Mouse (Mus musculus) fibroblast of lung, adult 2 months (primary cell): ENCODE measurements around the gene Dok1.

ENCODE experiments used
- DNase-seq: peaks from one replicate; pipeline ENCODE4 v3.0.0-alpha.2; 2011; ENCODE audit warnings: low read depth

Gene Dok1

DNA sequence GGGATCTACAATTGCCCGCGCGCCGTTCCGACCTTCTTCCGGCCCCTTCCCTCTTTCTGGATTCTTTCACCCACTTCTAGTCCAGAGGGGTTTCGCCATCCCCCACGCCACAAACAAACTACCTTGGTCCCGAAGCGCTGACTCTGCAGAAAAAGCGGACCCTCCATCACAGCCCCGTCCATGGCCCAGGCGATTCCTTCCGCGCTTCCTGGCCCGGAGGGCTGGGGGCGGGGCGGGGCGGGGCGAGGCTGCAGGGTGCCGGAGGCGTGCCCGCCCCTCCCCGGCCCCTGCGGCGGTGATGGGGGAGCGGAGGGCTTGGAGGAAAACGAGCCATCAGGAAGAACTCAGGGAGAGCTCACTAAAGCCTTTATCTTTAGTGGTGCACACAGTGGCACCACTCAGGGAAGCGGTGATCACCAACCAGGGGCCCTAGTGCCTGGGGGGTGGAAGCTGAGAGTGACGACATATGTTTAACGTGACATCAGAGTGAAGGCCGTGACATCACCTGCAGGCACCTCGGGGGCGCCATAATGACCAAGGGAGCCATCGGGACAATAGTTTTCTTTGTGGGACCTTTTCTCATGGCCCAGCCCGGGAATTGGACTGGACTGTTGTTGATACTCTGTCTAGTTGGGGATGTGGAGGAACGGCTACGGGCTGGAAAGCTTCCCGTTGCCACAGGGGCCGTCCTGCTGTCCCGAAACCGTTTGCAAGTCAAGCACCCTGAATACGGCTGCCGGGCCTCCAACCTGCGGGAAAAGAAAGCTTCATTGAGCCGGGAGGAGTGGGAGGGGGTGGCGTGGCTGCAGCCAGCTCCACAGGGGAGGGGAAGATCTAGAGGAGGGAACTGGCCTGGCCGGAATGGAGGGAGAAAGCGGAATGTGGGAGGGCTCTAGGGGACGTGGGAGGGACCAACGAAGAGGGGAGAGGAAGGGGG is at the start of gene Dok1, which contains the start of gene Loxl3:
Dok1 (minus strand) TSS at position 223 of the 937 bp plus-strand sequence.
Loxl3 (plus strand) TSS at position 925 of the 937 bp plus-strand sequence.
- no peak for DNase-seq

DNA sequence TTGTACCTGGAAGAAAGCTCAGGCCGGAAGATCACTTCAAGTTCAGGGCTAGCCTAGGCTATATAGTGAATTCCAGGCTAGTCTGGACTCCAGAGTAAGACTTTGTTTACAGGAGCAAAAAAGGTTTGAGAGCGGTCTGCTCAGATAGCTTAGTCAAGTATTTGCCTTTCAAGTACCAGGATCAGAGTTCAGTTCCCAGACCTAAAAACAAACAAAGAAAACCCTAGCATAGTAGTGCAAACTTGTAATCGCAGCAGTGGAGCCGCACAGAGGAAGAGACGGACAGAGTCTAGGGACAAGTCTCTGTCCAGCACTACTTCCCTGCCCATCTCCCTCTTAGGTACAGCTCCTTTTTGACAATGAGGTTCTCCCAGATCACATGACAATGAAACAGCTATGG is 46.9 kb upstream of the Dok1 start:
- no peak for DNase-seq

- DNase-seq: peak; percentile 89
Measured at GRCm38 (mm10) chr6:83078324-83078858, 45.1 kb upstream of the Dok1 start.

- DNase-seq: peak; percentile 15
Measured at GRCm38 (mm10) chr6:83077630-83078323, 44.5 kb upstream of the Dok1 start, which contains the start of gene Pcgf1. Gene Pcgf1 (plus strand): TSS chr6:83077869.

DNA sequence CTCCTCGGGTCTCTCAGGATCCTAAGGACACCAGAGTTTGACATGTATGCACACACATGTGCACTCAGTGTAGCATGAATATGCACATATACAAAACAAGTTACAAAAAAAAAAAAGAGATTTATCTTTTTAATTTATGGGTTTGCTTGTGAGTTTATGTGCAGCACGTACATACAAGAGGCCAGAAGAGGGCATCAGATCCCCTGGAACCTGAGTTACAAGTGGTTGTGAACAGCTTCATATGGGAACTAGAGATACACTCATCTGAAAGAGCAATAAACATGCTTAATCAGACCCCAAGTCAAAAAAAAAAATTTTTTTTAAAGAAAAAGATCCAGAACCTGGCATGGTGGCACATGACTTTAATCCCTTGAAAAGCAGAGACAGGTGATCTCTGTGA is 41.7 kb upstream of the Dok1 start:
- DNase-seq: no peak

GRCm38 (mm10) chr6:83071220-83071619 is 37.9 kb upstream of the Dok1 start:
- no peak for DNase-seq

DNA sequence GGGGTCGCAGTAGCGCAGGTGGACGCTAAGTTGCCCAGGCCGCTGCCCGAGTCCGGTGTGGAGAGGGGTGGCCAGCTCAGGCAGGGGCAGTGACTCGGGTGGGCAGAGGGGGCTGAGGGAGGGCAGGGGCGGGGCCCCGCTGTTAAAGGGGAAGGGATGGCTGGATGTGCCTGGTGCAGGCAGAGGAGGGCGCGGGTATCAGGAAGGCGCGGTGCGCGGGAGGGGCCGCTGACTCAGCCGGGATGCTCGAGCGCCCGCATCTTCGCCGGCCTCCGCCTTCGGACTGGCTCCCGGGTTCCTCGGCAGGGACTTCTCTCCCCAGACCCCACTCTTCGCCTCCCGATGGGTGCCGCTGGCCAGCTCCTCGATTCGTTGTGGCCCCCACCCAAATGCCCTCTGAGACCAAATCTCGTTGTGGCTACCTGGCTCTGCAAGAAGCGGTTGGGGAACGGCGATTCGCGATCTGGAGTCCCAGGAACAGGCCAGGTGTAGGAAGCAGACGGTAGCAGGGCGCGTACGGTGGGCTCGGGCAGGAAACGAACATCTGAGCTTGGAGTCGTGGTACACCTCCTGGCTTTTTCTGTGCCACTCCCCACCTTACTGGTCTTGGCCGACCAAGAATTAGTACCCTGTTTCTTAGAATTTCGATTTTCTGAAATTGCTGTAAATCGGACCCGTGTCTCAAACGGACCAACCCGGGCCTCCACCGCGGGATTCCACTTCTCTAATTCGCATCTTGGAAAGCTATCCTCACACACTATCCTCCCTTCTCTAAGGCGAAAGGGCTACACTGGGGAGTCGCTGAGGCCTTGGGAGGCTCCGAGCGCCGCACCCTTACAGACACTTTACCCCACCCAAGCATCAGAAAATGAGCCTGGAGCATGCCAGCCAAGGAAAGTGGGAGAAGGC is 37.3 kb upstream of the Dok1 start:
- DNase-seq: no peak

- no peak for DNase-seq
Measured at GRCm38 (mm10) chr6:83070247-83070310, 36.8 kb upstream of the Dok1 start, which contains the start of gene Tlx2. Gene Tlx2 (minus strand): TSS chr6:83070293.

DNA sequence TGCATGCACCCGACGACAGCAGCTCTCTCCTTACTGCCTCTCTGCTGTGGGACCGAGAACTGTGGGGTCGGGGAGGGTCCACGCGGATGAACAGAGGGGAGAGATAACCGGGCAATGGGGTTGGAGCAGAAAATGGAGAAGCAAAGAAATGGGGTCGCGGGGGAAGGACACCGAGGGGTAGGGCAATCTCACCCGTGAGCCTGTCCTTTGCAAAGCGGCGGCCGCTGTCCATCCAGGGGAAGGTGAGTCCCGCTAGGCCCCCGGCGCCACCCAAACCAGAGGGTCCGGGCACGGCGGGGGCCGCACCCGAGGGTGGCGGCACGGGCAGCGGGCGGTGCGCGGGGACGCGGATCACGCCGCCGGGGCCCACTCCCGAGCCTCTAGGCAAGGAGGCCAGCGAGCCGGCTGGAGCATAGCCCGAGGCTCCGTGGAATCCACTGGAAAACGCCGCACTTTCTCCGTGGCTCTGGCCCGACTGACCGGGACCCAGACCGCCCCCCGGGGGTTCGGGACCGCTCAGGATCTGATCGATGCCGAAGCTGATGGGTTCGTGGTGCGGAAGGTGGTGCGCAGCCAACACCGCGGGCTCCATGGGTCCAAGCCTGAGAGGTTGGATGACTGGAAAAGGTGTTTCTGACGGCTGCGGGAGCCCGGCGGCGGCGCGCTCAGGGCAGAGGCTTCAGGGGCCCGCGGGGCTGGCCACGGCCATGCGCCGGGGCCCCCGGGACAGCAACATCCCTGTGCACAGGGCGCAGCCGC is 36.4 kb upstream of the Dok1 start:
- no peak for DNase-seq

GRCm38 (mm10) chr6:83068706-83069487 is 35.6 kb upstream of the Dok1 start:
- no peak for DNase-seq

DNA sequence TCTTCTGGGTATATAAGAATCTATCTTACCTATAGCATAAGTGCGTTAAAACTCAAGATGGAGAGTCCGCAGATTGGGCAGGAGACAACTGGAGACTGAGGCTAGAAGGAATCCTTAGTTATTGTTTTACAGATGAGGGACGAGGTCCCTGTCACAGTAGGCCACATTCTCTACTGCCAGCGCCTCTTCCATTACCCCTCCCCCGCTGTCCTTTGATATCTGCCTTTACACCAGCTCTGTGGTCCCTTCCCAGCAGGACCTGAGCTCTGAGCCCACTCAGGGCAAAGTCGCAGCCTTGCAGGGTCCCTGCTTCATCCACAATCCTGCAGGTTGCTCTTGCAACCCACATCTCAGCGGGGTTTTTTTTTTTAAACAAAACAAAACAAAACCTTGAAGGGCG is 35.0 kb upstream of the Dok1 start:
- no peak for DNase-seq

- no peak for DNase-seq
Measured at GRCm38 (mm10) chr6:83066441-83066840, 33.2 kb upstream of the Dok1 start.

- DNase-seq: no peak
Measured at GRCm38 (mm10) chr6:83065995-83066394, 32.7 kb upstream of the Dok1 start.

DNA sequence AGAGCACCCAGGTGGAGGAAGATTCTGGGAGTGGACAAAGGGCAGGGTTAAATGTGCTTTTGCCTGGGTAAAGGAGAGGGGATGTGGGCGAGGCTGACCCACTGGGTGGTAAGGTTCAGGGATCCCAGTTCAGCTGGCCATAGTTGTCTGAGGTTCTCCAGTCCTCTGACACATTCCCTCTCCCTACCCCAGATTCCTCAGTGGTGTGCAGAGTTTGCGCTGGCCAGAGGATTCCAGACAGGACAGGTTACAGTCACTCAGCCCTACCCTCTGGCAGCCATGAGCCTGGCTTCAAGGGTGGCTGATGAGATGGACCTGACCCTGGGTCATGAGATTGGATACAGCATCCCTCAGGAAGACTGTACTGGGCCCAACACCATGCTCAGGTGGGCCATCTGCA is 25.5 kb upstream of the Dok1 start:
- DNase-seq: no peak

GRCm38 (mm10) chr6:83057790-83058189 is 24.5 kb upstream of the Dok1 start, which contains the start of gene Dqx1:
Gene Dqx1 (plus strand): TSS chr6:83057844.
- no peak for DNase-seq

- no peak for DNase-seq
Measured at GRCm38 (mm10) chr6:83054871-83055431, 21.7 kb upstream of the Dok1 start, which contains the start of gene Htra2. Gene Htra2 (minus strand): TSS chr6:83055273.

DNA sequence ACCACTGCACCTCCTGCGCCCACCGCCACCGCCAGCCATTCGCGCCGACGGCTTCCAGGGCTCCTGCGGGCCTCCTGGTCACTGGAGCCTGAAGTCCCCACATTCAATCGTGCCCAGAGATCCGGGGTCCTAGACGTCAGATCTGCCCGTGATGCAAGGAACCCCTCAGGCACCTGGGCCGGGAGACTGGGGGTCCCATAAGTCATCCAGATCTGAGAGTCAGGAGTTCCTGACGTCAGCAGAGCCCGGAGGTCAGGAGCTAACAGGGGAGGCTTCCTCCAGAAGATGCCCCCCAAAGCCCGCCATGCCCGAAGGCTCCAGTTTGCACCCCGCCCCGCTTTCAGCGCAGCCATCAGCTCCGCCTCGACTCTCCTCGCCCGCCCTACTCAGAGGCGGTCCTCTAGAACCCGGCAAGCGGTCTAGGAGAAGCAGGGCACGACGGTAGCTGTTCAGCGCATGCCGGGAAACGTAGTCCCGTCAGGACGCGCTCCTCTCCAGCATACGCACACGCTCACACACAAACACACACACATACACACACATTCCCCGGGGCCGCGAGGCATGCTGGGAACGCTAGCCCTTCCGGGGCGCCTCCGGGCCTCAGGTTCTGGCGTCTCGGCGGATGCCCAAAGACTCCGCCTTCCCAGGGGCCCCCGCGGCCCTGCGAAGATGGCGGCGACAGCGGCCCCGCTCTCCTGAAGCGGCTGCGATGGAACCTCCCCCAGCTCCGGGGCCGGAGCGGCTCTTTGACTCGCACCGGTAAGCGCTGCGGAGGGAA is 21.0 kb upstream of the Dok1 start, which contains the start of gene Aup1:
Aup1 (plus strand) TSS at position 448 of the 778 bp plus-strand sequence.
- DNase-seq: peak; percentile 97

- no peak for DNase-seq
Measured at GRCm38 (mm10) chr6:83053136-83053960, 20.1 kb upstream of the Dok1 start.
